Mouse (Mus musculus) limb, embryonic 13.5 days (tissue): ENCODE measurements around the gene Hipk2. TPM values are rescaled to one million over a fixed set of nuclear protein-coding genes. Genes with fewer than 3 reads are reported as not detected.
A peak's percentile ranks its signal among the peaks of the same experiment; 100 is the strongest.

Experiments
- ATAC-seq: fragments of 200-750 bp; cut with Nextera tagmentation; 2 replicates; pipeline ENCODE4 v1.8.0; 2017; ENCODE audit warnings: low read depth, moderate number of reproducible peaks, moderate TSS enrichment; ENCODE audit not compliant: low FRiP score
- H3K27ac ChIP-seq: fragments of 300-500 bp; sonication (generic); 2 replicates; pipeline ENCODE4 v1.5.1; 2015; ENCODE audit warnings: inconsistent platforms, mild to moderate bottlenecking, moderate library complexity
- H3K27me3 ChIP-seq: fragments of 300-500 bp; sonication (generic); 2 replicates; pipeline ENCODE4 v1.6.1; 2015; ENCODE audit warnings: mild to moderate bottlenecking, inconsistent platforms
- H3K36me3 ChIP-seq: fragments of 300-500 bp; sonication (generic); 2 replicates; pipeline ENCODE4 v1.6.1; 2015; ENCODE audit warnings: inconsistent platforms, mild to moderate bottlenecking, moderate library complexity
- H3K4me1 ChIP-seq: fragments of 300-500 bp; sonication (generic); 2 replicates; pipeline ENCODE4 v1.6.1; 2015; ENCODE audit warnings: inconsistent platforms
- H3K4me2 ChIP-seq: fragments of 300-500 bp; sonication (generic); replicated peaks from 2 replicates; pipeline ENCODE4 v1.6.1; 2015; ENCODE audit warnings: inconsistent platforms, mild to moderate bottlenecking, moderate library complexity
- H3K4me3 ChIP-seq: fragments of 300-500 bp; sonication (generic); 2 replicates; pipeline ENCODE4 v1.5.1; 2015; ENCODE audit warnings: moderate library complexity, mild to moderate bottlenecking, inconsistent platforms
- H3K9ac ChIP-seq: fragments of 300-500 bp; sonication (generic); 2 replicates; pipeline ENCODE4 v1.6.1; 2015; ENCODE audit warnings: mild to moderate bottlenecking, inconsistent platforms
- H3K9me3 ChIP-seq: fragments of 300-500 bp; sonication (generic); 2 replicates; pipeline ENCODE4 v1.6.1; 2016; ENCODE audit warnings: inconsistent platforms
- WGBS: fragments of 180-500 bp; shearing (Covaris S2); methylation state at CpG from one replicate; pipeline ENCODE4 v1.1.7; 2015; 5-methylcytosine and 5-hydroxymethylcytosine counted together
- polyA plus RNA-seq: library from polyadenylated mRNA; unstranded; fragments of >200 nt; fragmentation: Nextera tagmentation; extraction: Ambion mirVana; gene quantifications from 2 replicates; pipeline ENCODE4 v1.2.1, GENCODE M21; 2015

Hipk2 gene
- polyA plus RNA-seq, 1 experiment from 2014 or later, result 19.8 TPM

GRCm38 (mm10) chr6:38730169-38731146 is 145.5 kb downstream of the Hipk2 start:
- H3K4me2 ChIP-seq, result no peak overlapping the region
- H3K36me3 ChIP-seq, result peaks cover 66% of the 10 kb centered on the region
- H3K9me3 ChIP-seq, result no peaks in the 10 kb centered on the region
- H3K4me3 ChIP-seq, result no peak overlapping the region
- ATAC-seq, result no peak
- no peaks in the 10 kb centered on the region for H3K27me3 ChIP-seq
- 89% methylated on average over 15 of the region's 15 CpGs for WGBS
- H3K27ac ChIP-seq, result no peak overlapping the region
- H3K9ac ChIP-seq, result no peak overlapping the region
- H3K4me1 ChIP-seq, result no peaks in the 10 kb centered on the region

- 92% methylated on average over 3 of the region's 3 CpGs for WGBS
- ATAC-seq, result no peak
- H3K9me3 ChIP-seq, result no peaks in the 10 kb centered on the region
- no peak overlapping the region for H3K9ac ChIP-seq
- no peaks in the 10 kb centered on the region for H3K27me3 ChIP-seq
- no peaks in the 10 kb centered on the region for H3K4me1 ChIP-seq
- H3K4me2 ChIP-seq, result no peak overlapping the region
- no peak overlapping the region for H3K27ac ChIP-seq
- H3K4me3 ChIP-seq, result no peak overlapping the region
- peaks cover 53% of the 10 kb centered on the region for H3K36me3 ChIP-seq
Observed at GRCm38 (mm10) chr6:38725515-38725914, 150.4 kb downstream of the Hipk2 start.

GRCm38 (mm10) chr6:38721361-38721760 is 154.6 kb downstream of the Hipk2 start:
- H3K4me2 ChIP-seq, result no peak overlapping the region
- WGBS, result 59% methylated on average over 1 of the region's 1 CpGs
- no peak overlapping the region for H3K9ac ChIP-seq
- ATAC-seq, result no peak
- H3K4me1 ChIP-seq, result no peaks in the 10 kb centered on the region
- H3K27me3 ChIP-seq, result no peaks in the 10 kb centered on the region
- H3K36me3 ChIP-seq, result peaks cover 67% of the 10 kb centered on the region
- H3K9me3 ChIP-seq, result no peaks in the 10 kb centered on the region
- no peak overlapping the region for H3K4me3 ChIP-seq
- no peak overlapping the region for H3K27ac ChIP-seq

- no peak for ATAC-seq
- WGBS, result 74% methylated on average over 6 of the region's 6 CpGs
- H3K4me3 ChIP-seq, result no peak overlapping the region
- H3K4me2 ChIP-seq, result no peak overlapping the region
- peaks cover 80% of the 10 kb centered on the region for H3K36me3 ChIP-seq
- no peak overlapping the region for H3K27ac ChIP-seq
- H3K27me3 ChIP-seq, result no peaks in the 10 kb centered on the region
- H3K9ac ChIP-seq, result no peak overlapping the region
- H3K9me3 ChIP-seq, result no peaks in the 10 kb centered on the region
- no peaks in the 10 kb centered on the region for H3K4me1 ChIP-seq
Observed at GRCm38 (mm10) chr6:38719229-38719628, 156.7 kb downstream of the Hipk2 start.

- Histone ChIP-seq H3K4me2 (no peak overlapping the region), H3K4me3 (no peak overlapping the region), H3K9ac (no peak overlapping the region), H3K9me3 (no peaks in the 10 kb centered on the region), H3K27ac (no peak overlapping the region), H3K27me3 (no peaks in the 10 kb centered on the region), H3K36me3 (peaks cover 84% of the 10 kb centered on the region), H3K4me1 (no peaks in the 10 kb centered on the region)
- ATAC-seq, result no peak
- WGBS, result 91% methylated on average over 7 of the region's 7 CpGs
Observed at GRCm38 (mm10) chr6:38718625-38719024, 157.3 kb downstream of the Hipk2 start.

GRCm38 (mm10) chr6:38715881-38716280 is 160.1 kb downstream of the Hipk2 start:
- H3K4me1 ChIP-seq, result no peaks in the 10 kb centered on the region
- H3K36me3 ChIP-seq, result peaks cover 95% of the 10 kb centered on the region
- H3K27me3 ChIP-seq, result no peaks in the 10 kb centered on the region
- no peaks in the 10 kb centered on the region for H3K9me3 ChIP-seq
- no peak overlapping the region for H3K27ac ChIP-seq
- no peak overlapping the region for H3K4me3 ChIP-seq
- no peak overlapping the region for H3K9ac ChIP-seq
- 94% methylated on average over 16 of the region's 16 CpGs for WGBS
- ATAC-seq, result no peak
- H3K4me2 ChIP-seq, result no peak overlapping the region

GRCm38 (mm10) chr6:38713957-38714898 is 161.7 kb downstream of the Hipk2 start:
- H3K36me3 ChIP-seq, result peaks cover 97% of the 10 kb centered on the region
- no peak for ATAC-seq
- no peak overlapping the region for H3K9ac ChIP-seq
- H3K4me1 ChIP-seq, result no peaks in the 10 kb centered on the region
- no peak overlapping the region for H3K4me2 ChIP-seq
- no peaks in the 10 kb centered on the region for H3K27me3 ChIP-seq
- no peak overlapping the region for H3K4me3 ChIP-seq
- 88% methylated on average over 19 of the region's 19 CpGs for WGBS
- no peaks in the 10 kb centered on the region for H3K9me3 ChIP-seq
- H3K27ac ChIP-seq, result no peak overlapping the region

- no peaks in the 10 kb centered on the region for H3K9me3 ChIP-seq
- no peaks in the 10 kb centered on the region for H3K4me1 ChIP-seq
- no peak overlapping the region for H3K4me3 ChIP-seq
- H3K27ac ChIP-seq, result no peak overlapping the region
- no peaks in the 10 kb centered on the region for H3K27me3 ChIP-seq
- no peak for ATAC-seq
- H3K4me2 ChIP-seq, result no peak overlapping the region
- no peak overlapping the region for H3K9ac ChIP-seq
- 96% methylated on average over 3 of the region's 3 CpGs for WGBS
- peaks cover 94% of the 10 kb centered on the region for H3K36me3 ChIP-seq
Observed at GRCm38 (mm10) chr6:38710449-38710848, 165.5 kb downstream of the Hipk2 start.

GRCm38 (mm10) chr6:38704264-38704984 is 171.5 kb downstream of the Hipk2 start:
- H3K27me3 ChIP-seq, result no peaks in the 10 kb centered on the region
- no peak overlapping the region; the same call in 1 of the 2 replicates for H3K27ac ChIP-seq
- no peak overlapping the region for H3K4me2 ChIP-seq
- 74% methylated on average over 7 of the region's 7 CpGs for WGBS
- H3K4me1 ChIP-seq, result peaks cover 4% of the 10 kb centered on the region; the same call in 1 of the 2 replicates
- no peak overlapping the region for H3K4me3 ChIP-seq
- H3K9ac ChIP-seq, result no peak overlapping the region
- peaks cover 85% of the 10 kb centered on the region for H3K36me3 ChIP-seq
- H3K9me3 ChIP-seq, result no peaks in the 10 kb centered on the region
- no peak for ATAC-seq

GRCm38 (mm10) chr6:38703526-38703925 is 172.4 kb downstream of the Hipk2 start:
- Histone ChIP-seq H3K4me1 (peaks cover 4% of the 10 kb centered on the region; the same call in 1 of the 2 replicates), H3K27ac (no peak overlapping the region), H3K36me3 (peaks cover 85% of the 10 kb centered on the region), H3K4me3 (no peak overlapping the region), H3K27me3 (no peaks in the 10 kb centered on the region), H3K9ac (0 out of 2 replicates have a peak overlapping the region, but pooled peaks have one; percentile 19), H3K9me3 (no peaks in the 10 kb centered on the region), H3K4me2 (no peak overlapping the region)
- ATAC-seq, result no peak
- WGBS, result 91% methylated on average over 6 of the region's 6 CpGs

GRCm38 (mm10) chr6:38702810-38703399 is 173.1 kb downstream of the Hipk2 start:
- Histone ChIP-seq H3K36me3 (peaks cover 87% of the 10 kb centered on the region), H3K9me3 (no peaks in the 10 kb centered on the region), H3K9ac (0 out of 2 replicates have a peak overlapping the region, but pooled peaks have one; percentile 19), H3K4me1 (peaks cover 4% of the 10 kb centered on the region; the same call in 1 of the 2 replicates), H3K27ac (no peak overlapping the region), H3K4me2 (no peak overlapping the region), H3K4me3 (no peak overlapping the region), H3K27me3 (no peaks in the 10 kb centered on the region)
- WGBS, result 49% methylated on average over 6 of the region's 6 CpGs
- no peak for ATAC-seq
